Mouse (Mus musculus) CH12.LX (cell line): ENCODE data around the gene Hps3. TPM values are rescaled to one million over a fixed set of nuclear protein-coding genes. Genes with fewer than 3 reads are reported as not detected.

Experiments
- DNase-seq: peaks from one replicate; pipeline ENCODE4 v3.0.0-alpha.2; 2013; ENCODE audit errors: extremely low read depth
- H3K27ac ChIP-seq: 2 replicates; pipeline ENCODE4 v1.5.1; 2012; ENCODE audit warnings: low read depth, mild to moderate bottlenecking, control low read depth, moderate library complexity; ENCODE audit not compliant: insufficient read depth
- H3K27me3 ChIP-seq: replicated peaks from 2 replicates; pipeline ENCODE3; 2012; ENCODE audit warnings: inconsistent platforms
- H3K36me3 ChIP-seq, 2 experiments: replicated peaks in 1 of 2; 2 replicates each; pipeline versions ENCODE3 to v1.6.1; 2012; ENCODE audit warnings: inconsistent platforms in 1 of 2, low read length in 1 of 2, mild to moderate bottlenecking in 1 of 2, mixed read lengths in 1 of 2, moderate library complexity in 1 of 2; ENCODE audit not compliant: control insufficient read depth in 1 of 2, insufficient read depth in 1 of 2
- H3K4me1 ChIP-seq, 2 experiments: 2 replicates each; pipeline ENCODE4 v1.6.1; 2012; ENCODE audit warnings: inconsistent platforms in 1 of 2, moderate library complexity in 1 of 2; ENCODE audit not compliant: insufficient read depth in 2 of 2, control insufficient read depth in 1 of 2
- H3K4me2 ChIP-seq: 2 replicates; pipeline ENCODE4 v1.6.1; 2012; ENCODE audit warnings: low read depth, mild to moderate bottlenecking, control low read depth; ENCODE audit not compliant: poor library complexity, insufficient read depth, severe bottlenecking
- H3K4me3 ChIP-seq, 3 experiments: fragments of 150-350 bp in 1 of 3; sonication (generic) in 1 of 3; replicated peaks in 1 of 3; 2 replicates each; pipeline versions ENCODE3 to v1.5.1; 2011 to 2012; ENCODE audit warnings: low read depth in 2 of 3, low read length in 2 of 3, mild to moderate bottlenecking in 2 of 3, moderate library complexity in 2 of 3, control low read depth in 1 of 3, improper control_type of control experiment in 1 of 3, inconsistent platforms in 1 of 3, mixed read lengths in 1 of 3; ENCODE audit not compliant: poor library complexity in 1 of 3
- H3K79me2 ChIP-seq: replicated peaks from 2 replicates; pipeline ENCODE4 v1.6.1; 2012; ENCODE audit warnings: mild to moderate bottlenecking, moderate library complexity; ENCODE audit not compliant: control insufficient read depth, poor library complexity, insufficient read depth, severe bottlenecking; ENCODE audit errors: extremely low read depth
- H3K9ac ChIP-seq: 2 replicates; pipeline ENCODE4 v1.6.1; 2012; ENCODE audit warnings: low read depth, mild to moderate bottlenecking, control low read depth, moderate library complexity; ENCODE audit not compliant: insufficient read depth
- H3K9me3 ChIP-seq: replicated peaks from 2 replicates; pipeline ENCODE3; 2012; ENCODE audit warnings: low read length, inconsistent platforms, mixed read lengths
- BHLHE40 ChIP-seq: IDR thresholded peaks from 2 replicates; pipeline ENCODE4 v1.6.1; 2011; ENCODE audit warnings: mild to moderate bottlenecking, low read depth, low read length, improper control_type of control experiment
- ELF1 ChIP-seq: IDR thresholded peaks from 2 replicates; pipeline ENCODE4 v1.6.1; 2014; ENCODE audit warnings: low read depth, mild to moderate bottlenecking, inconsistent platforms, low read length, improper control_type of control experiment
- EP300 ChIP-seq: IDR thresholded peaks from 2 replicates; pipeline ENCODE4 v1.6.1; 2011; ENCODE audit warnings: low read length, improper control_type of control experiment
- IRF4 ChIP-seq: IDR thresholded peaks from 2 replicates; pipeline ENCODE4 v1.6.1; 2014; ENCODE audit warnings: low read depth, mild to moderate bottlenecking, inconsistent platforms, low read length, improper control_type of control experiment
- KAT2A ChIP-seq: IDR thresholded peaks from 2 replicates; pipeline ENCODE4 v1.6.1; 2012; ENCODE audit warnings: low read length, improper control_type of control experiment, inconsistent platforms; ENCODE audit not compliant: insufficient replicate concordance
- MAFK ChIP-seq: IDR thresholded peaks from 2 replicates; pipeline ENCODE4 v1.6.1; 2011; ENCODE audit warnings: low read length, improper control_type of control experiment; ENCODE audit not compliant: insufficient replicate concordance
- MAX ChIP-seq: IDR thresholded peaks from 2 replicates; pipeline ENCODE4 v1.6.1; 2011; ENCODE audit warnings: low read length, improper control_type of control experiment
- MEF2A ChIP-seq: IDR thresholded peaks from 2 replicates; pipeline ENCODE4 v1.6.1; 2014; ENCODE audit warnings: low read depth, mild to moderate bottlenecking, inconsistent platforms, low read length, improper control_type of control experiment, borderline replicate concordance
- ZKSCAN1 ChIP-seq: IDR thresholded peaks from 2 replicates; pipeline ENCODE4 v1.6.1; 2012; ENCODE audit warnings: low read depth, inconsistent platforms, low read length, improper control_type of control experiment, borderline replicate concordance
- ZMIZ1 ChIP-seq: IDR thresholded peaks from 2 replicates; pipeline ENCODE4 v1.6.1; 2012; ENCODE audit warnings: low read depth, mild to moderate bottlenecking, inconsistent platforms, low read length, improper control_type of control experiment
- dilution Hi-C: fragments of 300-500 bp; cut with MboI; formaldehyde crosslinking; loops from 2 replicates; pipeline ENCODE4 v1.14.3; 2020; ENCODE audit warnings: low sequenced_read_pairs; ENCODE audit not compliant: extremely low pct_unique_long_range_greater_than_20kb, extremely low pct_ligation_motif_present
- in situ Hi-C: fragments of 300-500 bp; cut with MboI; formaldehyde crosslinking; loops from 3 replicates; pipeline ENCODE4 v1.14.3; 2019; ENCODE audit warnings: low sequenced_read_pairs, low pct_ligation_motif_present, low pct_unique_long_range_greater_than_20kb, mixed read lengths
- polyA plus RNA-seq: library from polyadenylated mRNA; unstranded; fragments of >175 nt; gene quantifications from 2 replicates; pipeline ENCODE4 v1.2.1, GENCODE M21; 2012; ENCODE audit warnings: low read depth; ENCODE audit not compliant: insufficient read length
- total RNA-seq, 2 experiments: library from RNA; depleted of rRNA; stranded (reverse); fragments of 300-350 nt in 1 of 2; fragments of >200 nt in 1 of 2; gene quantifications; 2 replicates each; pipeline ENCODE4 v1.2.3; 2012 to 2014

The Hps3 gene
- total and polyA plus RNA-seq, 3 experiments, result 18.2 to 37.3 (median 31.8) TPM

DNA sequence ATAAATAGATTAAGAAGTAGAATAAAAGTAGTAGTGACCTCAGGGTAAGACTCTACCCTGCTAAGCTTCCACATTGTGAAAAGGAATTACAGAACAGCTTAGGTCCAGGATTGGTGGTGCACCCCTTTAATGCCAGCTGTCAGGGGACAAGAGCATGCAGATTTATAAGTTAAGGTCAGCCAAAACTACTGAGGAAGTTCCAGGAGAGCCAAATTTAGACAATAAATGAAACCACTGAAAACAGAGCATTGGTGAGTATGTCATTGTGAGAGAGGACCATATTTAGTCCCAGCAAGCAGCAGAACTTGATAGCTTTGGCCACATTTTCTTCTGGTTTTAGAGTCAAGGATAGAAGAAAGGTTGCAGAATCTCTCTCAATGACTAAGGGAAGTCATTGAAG lies 86.6 kb downstream of the Hps3 start:
- dilution Hi-C loops, result no loop called here
- Histone ChIP-seq H3K27me3 (no peaks in the 10 kb centered on the region), H3K9ac (no peak overlapping the region), H3K36me3 (no peaks in the 10 kb centered on the region), H3K79me2 (no peaks in the 10 kb centered on the region), H3K27ac (no peak overlapping the region), H3K4me1 (peaks cover 11 to 15% of the 10 kb centered on the region in 2 experiments; a peak in 3 of 4 replicates), H3K9me3 (no peaks in the 10 kb centered on the region), H3K4me2 (peak overlapping the region; percentile 50), H3K4me3 (no peak overlapping the region)
- DNase-seq, result no peak
- TF ChIP-seq BHLHE40 (no peak), EP300 (peak; percentile 45; the same call in 1 of the 2 replicates), MAX (no peak), ELF1 (no peak), MEF2A (peak; percentile 94), ZKSCAN1 (no peak), MAFK (no peak), KAT2A (no peak), ZMIZ1 (no peak), IRF4 (peak; percentile 53; the same call in 1 of the 2 replicates)
- in situ Hi-C loops, result no loop called here

Other genes starting within 250 kb of the Hps3 start
- 3.8 and 4.8 TPM in 2 replicates for gene Cp, start 78.3 kb downstream of the Hps3 start, total RNA-seq (2012; rRNA removed)
- gene Cp, start 78.3 kb downstream of the Hps3 start, total RNA-seq (2014; rRNA removed), result 0.28 and 0.54 TPM in 2 replicates
- gene Cp, start 78.3 kb downstream of the Hps3 start, polyA plus RNA-seq, result 0.33 TPM in 1 of 2 replicates, not detected in the other
- 18.9 and 20.6 TPM in 2 replicates for gene Hltf, start 22.5 kb upstream of the Hps3 start, total RNA-seq (2012; rRNA removed)
- gene Hltf, start 22.5 kb upstream of the Hps3 start, total RNA-seq (2014; rRNA removed), result 37.1 and 45.4 TPM in 2 replicates
- 19.4 and 20.2 TPM in 2 replicates for gene Hltf, start 22.5 kb upstream of the Hps3 start, polyA plus RNA-seq
- gene Gyg, start 120.0 kb upstream of the Hps3 start, total RNA-seq (2012; rRNA removed), result 18.0 and 22.7 TPM in 2 replicates
- 24.2 and 26.2 TPM in 2 replicates for gene Gyg, start 120.0 kb upstream of the Hps3 start, total RNA-seq (2014; rRNA removed)
- 15.7 and 19.6 TPM in 2 replicates for gene Gyg, start 120.0 kb upstream of the Hps3 start, polyA plus RNA-seq
- gene Cpa3, start 206.9 kb upstream of the Hps3 start, total RNA-seq (2012; rRNA removed), result not detected in 2 replicates
- not detected in 2 replicates for gene Cpa3, start 206.9 kb upstream of the Hps3 start, total RNA-seq (2014; rRNA removed)
- not detected in 2 replicates for gene Cpa3, start 206.9 kb upstream of the Hps3 start, polyA plus RNA-seq
- gene Cpb1, start 240.4 kb upstream of the Hps3 start, total RNA-seq (2012; rRNA removed), result not detected in 2 replicates
- gene Cpb1, start 240.4 kb upstream of the Hps3 start, total RNA-seq (2014; rRNA removed), result not detected in 2 replicates
- gene Cpb1, start 240.4 kb upstream of the Hps3 start, polyA plus RNA-seq, result not detected in 2 replicates